Mouse (Mus musculus) mouse trophoblast stem cell (cell line): ENCODE measurements at regions not wholly inside any gene's neighbourhood (a gene's known extent, or its start where the extent isn't known, plus 50 kb on each side); places are given as distances from the start of the nearest gene placed in this dataset.

Source experiments
- in situ Hi-C, 2 experiments: fragments of 300-500 bp; cut with MseI, MboI; formaldehyde crosslinking; loops; 2 replicates in 1 of 2; 3 replicates in 1 of 2; pipeline ENCODE4 v1.15.1; 2025

GRCm38 (mm10) chr13:69867296-69868065, 65.3 kb downstream of the Med10 start:
- in situ Hi-C loops: no loop called here

GRCm38 (mm10) chr13:69896536-69896935, 94.3 kb downstream of the Med10 start:
- in situ Hi-C loops: no loop called here

DNA sequence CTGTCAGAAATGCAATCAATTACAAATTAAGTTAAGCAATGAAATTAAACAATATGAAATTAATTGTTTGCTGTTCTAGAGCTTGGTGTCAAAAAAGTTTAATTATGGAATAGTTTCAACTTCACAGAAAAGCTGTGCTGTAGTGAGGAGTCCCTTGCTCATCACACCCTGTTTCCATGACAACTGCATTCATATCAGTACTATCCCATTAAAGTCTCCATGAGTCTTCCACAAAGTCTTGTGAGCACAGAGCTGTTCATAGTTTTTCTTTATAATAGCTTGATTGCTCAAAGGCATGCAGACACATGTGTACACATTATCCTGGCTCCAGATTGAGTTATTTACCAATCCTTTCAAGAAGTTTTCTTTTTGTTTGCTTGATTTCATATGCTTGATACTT, 98.9 kb downstream of the Med10 start:
- in situ Hi-C loops: no loop called here

DNA sequence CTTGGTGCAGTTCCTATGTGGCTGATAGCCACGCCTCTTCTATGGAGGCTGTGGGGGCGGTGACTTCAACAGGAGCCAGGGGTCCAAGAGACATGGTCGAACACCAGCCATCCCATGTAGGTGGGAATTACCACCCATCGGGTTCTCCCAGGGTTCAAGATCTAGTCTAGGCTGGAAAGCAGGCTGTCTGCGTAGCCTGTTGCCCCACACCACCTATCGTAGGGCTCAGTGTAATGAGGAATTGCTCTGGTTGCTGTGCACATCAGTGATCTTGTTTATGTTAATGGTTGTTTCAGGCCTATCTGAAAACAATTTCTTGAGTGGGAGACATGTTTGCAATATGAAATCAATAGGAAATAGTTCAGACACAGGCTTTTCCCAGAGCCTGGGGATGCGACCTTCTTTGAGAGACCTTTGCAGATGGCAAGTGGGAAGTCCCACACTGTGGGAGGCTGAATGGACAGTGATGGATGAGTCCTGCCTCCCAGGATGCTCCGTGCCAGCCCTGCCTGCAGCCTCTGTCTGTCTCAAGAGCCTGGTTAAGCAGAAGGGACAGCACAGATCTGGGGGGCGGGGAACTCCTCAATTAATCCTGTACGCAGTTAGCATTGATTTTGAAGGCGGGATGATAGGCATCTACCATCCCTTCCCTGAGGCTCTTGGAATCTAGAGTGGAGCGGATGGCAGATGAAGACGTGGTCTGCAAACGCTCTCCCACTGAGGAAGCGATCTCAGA, 104.8 kb downstream of the Med10 start:
- in situ Hi-C loops: no loop called here

- in situ Hi-C loops: no loop called here
Measured at GRCm38 (mm10) chr13:69915796-69916195, 113.6 kb downstream of the Med10 start.

DNA sequence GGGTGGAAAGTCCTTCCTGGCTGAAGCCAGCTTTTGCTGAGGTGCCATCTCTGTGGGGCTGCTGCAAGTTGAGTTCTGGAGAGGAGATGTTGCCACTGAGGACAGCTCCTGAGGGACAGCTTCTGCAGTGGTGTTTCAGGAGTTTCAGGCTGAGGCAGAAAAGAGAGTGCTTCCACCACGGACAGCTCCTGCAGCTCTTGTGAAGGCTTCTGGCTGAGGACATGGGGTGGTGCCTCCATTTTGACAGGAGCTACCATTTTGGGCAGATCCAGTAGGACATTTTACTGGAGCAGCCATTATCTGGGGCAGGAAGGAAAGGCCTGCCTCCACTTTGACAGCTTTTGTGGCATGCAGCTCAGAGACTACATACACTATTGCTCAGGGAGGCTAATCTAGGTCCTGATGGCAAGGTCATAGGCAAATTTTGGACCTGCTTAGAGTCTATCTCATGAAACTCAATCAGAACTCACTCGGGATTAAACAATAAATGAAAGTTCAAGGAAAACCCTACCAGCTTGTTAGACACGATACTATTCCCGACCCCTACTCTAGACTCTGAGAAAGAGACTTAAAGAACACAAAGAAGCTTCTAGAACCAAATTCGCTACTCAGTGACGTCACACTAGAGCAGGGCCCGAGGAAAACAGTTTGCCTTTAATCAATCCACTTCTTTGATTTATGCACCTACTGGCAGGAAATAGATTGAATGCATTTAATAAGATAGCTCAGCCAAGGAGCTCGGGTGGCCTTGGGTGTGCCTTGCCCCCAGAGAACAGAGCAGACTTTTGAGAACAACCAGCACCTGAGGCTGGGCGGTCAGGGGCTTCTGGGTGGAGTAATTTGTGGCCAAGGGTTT, 130.7 kb downstream of the Med10 start:
- in situ Hi-C loops: no loop called here

DNA sequence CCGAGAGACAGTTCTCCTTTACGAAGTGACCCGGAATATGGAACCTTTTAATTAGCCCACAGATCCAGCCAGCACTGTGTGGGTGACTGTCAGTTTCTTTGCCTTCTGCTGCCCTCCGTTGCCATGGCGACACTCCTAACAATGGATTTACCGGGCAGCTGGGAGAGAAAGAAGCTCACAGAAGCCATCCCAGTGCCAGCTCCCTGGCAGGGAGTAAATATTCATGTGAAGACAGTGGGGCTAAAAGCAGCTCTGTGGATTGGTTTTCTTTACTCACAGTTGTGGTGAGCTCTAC, 131.3 kb downstream of the Med10 start:
- in situ Hi-C loops: no loop called here

DNA sequence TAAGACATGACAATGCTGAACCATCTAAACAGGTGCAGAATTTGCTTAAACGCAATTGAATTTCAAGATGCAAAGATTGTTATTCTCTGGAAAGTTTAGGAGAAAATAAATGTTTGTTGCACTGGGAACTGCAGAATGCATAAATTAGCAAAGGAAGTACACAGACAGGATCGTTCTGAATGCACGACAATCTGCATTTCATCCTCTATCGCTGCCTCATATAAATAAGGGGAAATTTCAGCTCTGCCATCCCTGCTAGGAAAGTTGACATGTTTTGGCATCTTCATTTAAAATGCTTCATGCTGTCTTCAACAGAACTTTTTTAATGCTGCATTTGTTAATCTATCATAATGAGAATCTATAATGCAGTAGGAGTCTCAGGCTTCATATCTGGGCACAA, 137.6 kb downstream of the Med10 start:
- in situ Hi-C loops: no loop called here

DNA sequence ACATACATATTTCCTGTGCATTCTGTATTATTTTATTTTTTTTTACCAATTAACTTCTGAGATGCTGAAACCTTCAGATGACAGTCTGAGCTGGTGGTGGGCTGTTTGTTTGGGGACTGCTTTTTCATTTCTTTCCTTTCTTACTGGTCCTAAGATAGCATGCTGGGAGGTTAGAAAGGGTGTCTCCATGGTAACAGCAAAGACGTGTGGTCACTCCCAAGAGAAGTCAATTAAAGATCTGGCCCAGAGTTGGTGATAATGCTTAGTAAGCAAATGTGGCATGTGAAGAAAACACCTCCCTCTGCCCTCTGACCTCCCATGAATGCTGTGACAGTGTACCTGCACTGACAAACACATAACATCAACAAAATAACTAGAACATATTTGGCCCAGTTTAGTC, 142.5 kb downstream of the Med10 start:
- in situ Hi-C loops: no loop called here

DNA sequence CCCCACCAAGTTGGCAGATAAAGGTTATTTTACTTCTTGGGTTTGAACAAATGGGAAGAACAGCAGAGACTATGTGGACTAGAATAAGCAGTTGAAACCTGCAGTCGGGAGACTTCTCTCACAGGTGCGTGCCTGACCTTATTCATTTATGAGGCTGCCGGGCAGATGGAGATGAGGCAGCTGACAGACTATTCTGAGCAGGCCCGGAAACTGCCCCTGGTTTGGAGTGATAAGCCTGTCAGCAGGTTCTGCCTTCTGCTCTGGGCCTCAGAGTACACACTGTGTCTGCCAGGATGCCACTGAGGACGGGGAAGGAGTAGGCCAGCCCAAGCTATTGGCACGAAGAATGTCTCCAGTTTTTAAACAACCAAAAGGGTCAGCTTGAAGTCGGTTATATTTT, 144.4 kb downstream of the Med10 start:
- in situ Hi-C loops: no loop called here

DNA sequence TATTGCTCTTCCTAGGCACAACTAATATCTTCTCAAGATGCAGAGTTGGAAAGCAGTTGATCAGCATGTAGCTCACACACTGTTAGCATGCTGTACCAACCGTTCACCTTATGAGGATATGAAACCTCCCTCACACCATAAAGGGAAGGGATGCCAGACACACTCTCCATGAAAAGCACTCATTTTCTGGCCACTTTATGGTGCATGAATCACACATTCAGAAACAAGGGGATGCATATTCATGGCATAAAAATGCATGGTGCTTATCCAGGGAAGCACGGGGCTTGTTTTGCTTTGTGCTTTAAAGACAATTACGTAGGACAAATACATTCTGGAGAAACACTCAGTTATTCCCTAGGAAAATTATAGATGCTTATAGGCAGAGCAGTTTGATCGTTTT, 149.9 kb downstream of the Med10 start:
- in situ Hi-C loops: no loop called here

GRCm38 (mm10) chr13:69954171-69954570, 152.0 kb downstream of the Med10 start:
- in situ Hi-C loops: no loop called here

- in situ Hi-C loops: no loop called here
Measured at GRCm38 (mm10) chr13:69955503-69955902, 153.3 kb downstream of the Med10 start.

- in situ Hi-C loops: no loop called here
Measured at GRCm38 (mm10) chr13:69963944-69964343, 161.7 kb downstream of the Med10 start.

DNA sequence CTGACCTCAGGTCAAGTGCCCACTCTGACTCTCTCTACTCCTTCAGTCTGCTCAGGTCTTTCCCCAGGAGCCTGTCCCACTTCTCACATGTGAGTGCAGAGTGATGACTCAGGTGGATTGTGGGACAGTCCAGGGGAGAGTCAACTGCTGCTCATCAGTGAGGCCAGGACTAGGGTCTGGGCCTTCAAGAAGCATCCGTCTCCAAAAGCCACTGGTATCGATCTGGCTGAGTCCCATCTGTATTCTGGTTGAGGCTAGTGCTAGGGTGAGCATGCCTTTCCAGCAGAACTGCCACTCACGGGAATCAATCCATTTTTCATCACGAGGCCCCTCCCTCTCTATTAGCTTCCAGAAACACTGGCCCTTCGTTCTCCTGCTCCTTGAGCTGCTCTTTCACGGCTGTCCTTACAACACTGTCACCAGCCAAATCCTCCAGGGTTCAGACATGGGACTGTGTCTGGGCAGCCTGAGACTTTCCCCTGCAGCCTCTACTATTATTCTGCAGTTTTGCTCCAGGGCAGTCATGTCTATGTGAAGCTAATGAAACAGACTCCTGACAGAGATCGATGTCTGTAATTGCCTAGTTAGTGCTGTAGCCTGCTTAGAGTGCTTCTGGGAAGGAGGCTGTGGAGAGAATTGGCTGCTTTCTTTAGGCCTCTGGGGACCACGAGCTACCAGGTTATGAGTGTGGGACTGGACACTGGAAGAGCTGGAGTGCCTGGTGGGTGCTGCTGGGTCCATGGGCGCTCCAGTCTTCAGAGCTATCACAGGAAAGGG, 169.3 kb downstream of the Med10 start:
- in situ Hi-C loops: no loop called here

DNA sequence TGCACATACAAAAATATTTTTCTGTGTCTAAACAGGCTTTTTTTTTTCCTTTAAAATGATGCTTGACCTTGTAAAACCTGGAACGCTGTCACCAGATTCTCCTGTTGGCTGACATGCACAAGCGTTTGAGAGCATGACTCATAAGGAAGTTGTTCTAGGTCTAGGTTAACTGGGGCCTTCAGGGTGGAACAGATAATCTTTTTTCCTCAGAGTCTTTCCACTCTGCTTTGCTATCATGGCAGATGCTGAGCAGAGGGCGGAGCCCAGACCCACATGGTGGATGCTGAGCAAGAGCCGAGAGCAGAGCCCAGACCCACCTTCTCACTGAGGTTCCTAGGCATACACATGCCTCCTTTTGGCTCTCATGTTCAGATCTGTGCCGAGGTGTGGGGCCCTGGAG, 172.6 kb downstream of the Med10 start:
- in situ Hi-C loops: no loop called here

DNA sequence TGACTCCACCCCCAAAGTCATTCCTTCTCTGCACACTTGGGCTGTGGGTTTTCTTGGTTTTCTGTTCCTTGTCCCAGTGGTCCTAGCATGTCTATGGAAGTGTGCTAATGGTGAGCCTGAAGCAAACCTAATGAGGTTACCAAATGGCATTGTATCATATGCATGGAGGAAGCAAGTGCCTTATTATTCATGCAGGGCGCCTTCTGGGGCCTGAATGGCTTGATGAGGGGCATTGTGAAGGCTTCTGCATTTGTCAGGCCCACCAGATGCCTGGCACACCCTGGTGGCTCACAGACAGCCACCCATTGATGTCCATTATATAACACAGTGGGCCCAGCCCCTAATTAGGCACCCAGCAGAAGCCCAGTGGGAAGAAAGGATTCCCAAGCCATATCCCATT, 182.0 kb downstream of the Med10 start:
- in situ Hi-C loops: loop anchor here in 1 of 2 experiments (10.0 kb wide), 1 partner anchor 239 kb away; no protein-coding TSS in a partner anchor

GRCm38 (mm10) chr13:69987181-69987580, 185.0 kb downstream of the Med10 start:
- in situ Hi-C loops: loop anchor here in 1 of 2 experiments (10.0 kb wide), 1 partner anchor 242 kb away; no protein-coding TSS in a partner anchor

- in situ Hi-C loops: loop anchor here in 1 of 2 experiments (10.0 kb wide), 1 partner anchor 244 kb away; no protein-coding TSS in a partner anchor
Measured at GRCm38 (mm10) chr13:69988319-69988718, 186.1 kb downstream of the Med10 start.

- in situ Hi-C loops: loop anchor here in 1 of 2 experiments (10.0 kb wide), 1 partner anchor 247 kb away; no protein-coding TSS in a partner anchor
Measured at GRCm38 (mm10) chr13:69991253-69991891, 189.2 kb downstream of the Med10 start.

- in situ Hi-C loops: loop anchor here in 1 of 2 experiments (10.0 kb wide), 1 partner anchor 247 kb away; no protein-coding TSS in a partner anchor
Measured at GRCm38 (mm10) chr13:69991892-69992261, 189.7 kb downstream of the Med10 start.
